Mouse (Mus musculus): ENCODE measurements around the gene Adgrf5.

- TF ChIP-seq BHLHE40 (IDR thresholded peaks at IDR 0.05; ENCODE audit: low read depth, low read length) (no peak), E2F4 (IDR thresholded peaks at IDR 0.05; ENCODE audit: insufficient replicate concordance, low read depth, low read length) (no peak), CTCF (conservative IDR thresholded peaks at IDR 0.05 in 1 of 2, IDR thresholded peaks at IDR 0.05 in 1 of 2; ENCODE audit: low read depth in 2 of 2, low read length in 2 of 2) (no peak), UBTF (IDR thresholded peaks at IDR 0.05; ENCODE audit: low read depth, low read length) (no peak), ZC3H11A (IDR thresholded peaks at IDR 0.05; ENCODE audit: low read depth, low read length) (no peak), ZNF384 (IDR thresholded peaks at IDR 0.05; ENCODE audit: low read depth, low read length) (no peak), CHD2 (IDR thresholded peaks at IDR 0.05; ENCODE audit: low read length) (no peak), POLR2AphosphoS2 (IDR thresholded peaks at IDR 0.05; ENCODE audit: low read depth, low read length) (no peak), EP300 (IDR thresholded peaks at IDR 0.05; ENCODE audit: low read length) (no peak), ETS1 (conservative IDR thresholded peaks at IDR 0.05; ENCODE audit: low read depth, low read length) (no peak), ZKSCAN1 (IDR thresholded peaks at IDR 0.05; ENCODE audit: borderline replicate concordance, low read depth, low read length) (no peak)
Measured at GRCm38 (mm10) chr17:43362362-43362761, 2.1 kb downstream of the Adgrf5 start.

All from CH12.LX (cell line).